Mouse (Mus musculus) c-Kit-positive CD71-positive TER-119-negative erythroid progenitor cells, embryonic 14.5 days (primary cell): ENCODE data around the gene Wscd1.

Experiments
- DNase-seq: peaks from one replicate; pipeline ENCODE4 v3.0.0-alpha.2; 2013; ENCODE audit warnings: low read depth

Gene Wscd1

DNA sequence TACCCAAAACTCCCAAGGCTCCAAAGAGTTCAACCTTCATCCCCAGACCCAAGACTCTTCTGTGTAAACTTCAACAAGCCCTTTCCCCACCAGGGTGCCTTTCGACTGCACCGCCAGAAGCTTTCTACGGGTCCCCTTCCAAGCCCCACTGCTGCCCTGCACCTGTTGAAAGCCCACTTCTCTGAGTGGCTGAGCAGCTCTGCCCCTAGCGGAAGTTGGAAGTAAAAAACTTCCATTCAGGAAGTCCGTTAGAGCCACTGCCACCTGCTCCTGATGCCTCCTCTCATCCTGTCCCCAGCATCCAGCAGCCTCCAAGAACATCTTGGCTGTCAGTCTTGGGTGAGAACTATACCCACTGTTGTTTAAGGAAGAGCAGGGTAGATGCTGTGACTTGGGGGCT lies at the start of gene Wscd1:
Wscd1 (plus strand) TSS at position 250 of the 400 bp plus-strand sequence.
- DNase-seq: no peak

DNA sequence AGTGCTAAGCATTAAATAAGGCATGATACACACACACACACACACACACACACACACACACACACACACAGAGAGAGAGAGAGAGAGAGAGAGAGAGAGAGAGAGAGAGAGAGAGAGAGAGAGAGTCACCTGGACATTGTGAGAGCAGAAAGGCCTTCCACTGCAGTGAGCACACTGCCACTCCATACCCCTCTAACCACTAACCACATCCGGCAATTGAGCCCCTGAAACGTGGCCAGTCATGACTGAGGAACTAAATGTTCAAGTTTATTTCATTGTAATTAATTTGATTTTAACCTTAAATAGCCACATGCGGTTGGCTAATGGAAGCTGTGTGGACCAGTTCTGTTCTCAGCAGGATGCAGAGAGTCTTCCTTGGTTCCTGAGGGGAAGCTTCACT lies 21.7 kb upstream of the Wscd1 start:
- no peak for DNase-seq

- DNase-seq: no peak
These were observed 20.4 kb upstream of the Wscd1 start for GRCm38 (mm10) chr11:71729287-71729686.

DNA sequence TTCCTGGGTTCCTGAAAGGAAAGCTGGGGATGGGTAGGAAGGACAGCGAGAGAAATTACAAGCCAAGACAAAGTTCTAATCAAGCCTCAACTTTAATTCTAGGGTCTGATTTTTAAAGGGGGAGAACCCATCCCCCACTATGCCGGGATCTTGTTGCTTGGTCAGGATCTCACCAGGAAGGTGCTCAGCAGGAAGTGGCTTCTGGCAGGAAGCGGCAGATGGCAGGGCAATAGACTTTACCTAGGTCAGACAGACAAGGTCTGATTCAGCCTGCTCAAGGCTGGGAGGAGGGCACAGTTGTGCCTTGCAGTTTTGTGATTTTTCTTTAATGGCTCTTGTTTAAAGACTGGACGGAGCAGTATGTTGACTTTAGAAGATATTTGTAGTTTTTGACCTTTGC lies 15.9 kb upstream of the Wscd1 start:
- no peak for DNase-seq

- no peak for DNase-seq
These were observed 12.6 kb upstream of the Wscd1 start for GRCm38 (mm10) chr11:71737106-71737505.

- no peak for DNase-seq
These were observed 11.1 kb upstream of the Wscd1 start for GRCm38 (mm10) chr11:71738501-71739045.

- no peak for DNase-seq
These were observed 3.8 kb upstream of the Wscd1 start for GRCm38 (mm10) chr11:71745875-71746274.

DNA sequence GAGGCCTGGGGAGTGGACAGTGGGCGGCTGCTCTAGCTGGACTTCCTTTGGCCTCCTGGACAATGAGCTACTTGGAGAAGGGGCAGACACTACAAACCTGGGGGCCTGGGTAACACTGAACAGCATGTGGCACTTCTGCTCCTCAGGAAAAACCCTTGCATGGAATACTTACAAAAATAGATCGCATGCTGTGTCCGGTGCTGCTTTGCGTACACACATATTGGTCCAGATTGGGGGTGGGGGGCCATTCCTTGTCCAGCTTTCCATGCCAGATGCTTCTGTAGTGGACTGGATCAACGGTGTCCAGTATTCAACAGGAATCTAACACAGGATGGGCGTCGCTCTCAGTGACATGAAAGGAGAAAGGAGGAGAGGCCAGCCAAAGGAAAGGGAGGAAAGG lies 2.0 kb upstream of the Wscd1 start:
- DNase-seq: no peak

- DNase-seq: no peak
These were observed 934 bp downstream of the Wscd1 start for GRCm38 (mm10) chr11:71750534-71751173.

DNA sequence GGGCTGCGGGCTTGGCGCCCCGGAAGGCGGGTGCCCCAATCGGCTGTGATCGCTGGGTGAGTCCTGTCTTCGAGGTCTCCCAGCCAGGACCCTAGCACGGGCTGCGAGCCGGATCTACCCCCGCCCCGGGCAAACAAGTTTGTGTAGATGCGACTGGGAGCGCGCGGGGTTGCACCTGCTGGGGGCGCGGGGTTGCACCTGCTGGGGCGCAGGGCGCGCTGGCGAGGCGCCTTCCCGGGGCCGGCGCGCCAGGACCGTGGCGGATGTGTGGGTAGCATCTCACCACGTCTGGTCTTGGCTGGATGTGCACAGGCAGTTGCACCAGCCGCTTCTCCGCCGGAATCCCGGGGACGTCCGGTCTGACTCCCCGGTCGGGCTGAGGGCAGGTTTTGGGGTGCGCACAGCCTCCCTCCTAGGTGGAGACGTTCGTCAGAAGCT lies 1.5 kb downstream of the Wscd1 start:
- no peak for DNase-seq

DNA sequence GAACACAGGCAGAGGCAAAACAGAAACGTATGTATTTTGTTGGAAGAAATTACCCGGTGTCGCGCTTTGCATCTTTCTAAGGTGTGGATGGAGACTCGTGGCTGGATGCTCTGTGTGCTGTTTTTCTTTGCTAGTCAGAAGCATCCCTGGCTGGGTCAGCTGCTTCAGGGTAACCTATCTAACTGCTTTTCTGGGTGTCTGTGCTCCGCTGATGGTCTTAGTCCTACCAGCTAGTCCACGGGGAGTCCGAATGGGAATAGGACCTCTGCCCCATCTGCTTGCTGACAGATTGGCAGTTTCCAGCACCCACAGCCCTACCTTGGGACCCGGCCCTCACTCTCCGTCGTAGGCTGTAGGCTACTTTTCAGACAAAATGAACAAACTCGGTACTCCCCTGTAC lies 2.0 kb downstream of the Wscd1 start:
- DNase-seq: no peak

GRCm38 (mm10) chr11:71752626-71753025 lies 2.9 kb downstream of the Wscd1 start:
- DNase-seq: no peak

GRCm38 (mm10) chr11:71755115-71755514 lies 5.4 kb downstream of the Wscd1 start:
- DNase-seq: no peak

GRCm38 (mm10) chr11:71756325-71756724 lies 6.6 kb downstream of the Wscd1 start:
- no peak for DNase-seq

DNA sequence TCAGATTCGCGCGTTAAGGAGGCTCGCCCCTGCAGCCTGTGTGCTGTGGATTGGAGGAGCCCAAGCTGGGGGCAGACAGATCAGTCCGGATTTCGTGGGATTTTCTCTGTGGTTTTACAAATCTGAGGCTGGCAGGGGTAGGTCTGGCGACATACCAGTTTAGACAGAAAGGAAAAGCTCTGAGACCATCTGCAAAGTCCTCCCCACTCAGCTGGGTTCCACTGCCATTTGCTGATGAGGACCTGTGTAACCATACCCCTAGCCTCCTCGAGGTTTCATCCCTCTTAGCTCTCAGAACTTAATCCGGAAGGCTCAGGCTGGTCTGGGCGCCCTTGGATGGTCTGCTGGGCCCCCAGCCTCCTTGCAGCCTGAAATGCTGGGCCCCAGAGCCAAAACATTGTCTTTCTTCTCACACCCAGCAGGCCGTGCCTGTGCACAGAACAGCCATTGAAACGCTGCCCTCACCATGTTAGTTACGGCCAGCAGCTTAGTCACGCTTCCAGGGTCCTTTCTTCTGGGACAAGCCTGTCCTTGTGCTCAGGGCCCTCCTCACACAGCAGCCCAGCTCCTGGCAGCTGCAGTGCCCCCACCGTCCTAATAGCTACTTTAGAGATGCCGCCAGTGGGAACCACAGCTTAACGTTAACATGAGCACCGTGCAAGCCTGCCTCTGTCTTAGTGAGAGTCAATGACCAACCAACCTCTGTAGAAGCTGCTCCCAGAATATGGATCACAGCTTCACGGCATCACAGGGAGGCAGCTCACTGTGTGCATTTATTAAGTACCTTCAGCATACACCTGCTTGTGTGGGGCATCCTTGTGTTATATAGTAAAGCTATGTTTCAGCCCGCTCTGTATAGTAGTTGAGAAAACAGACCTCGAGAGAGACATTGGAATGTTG lies 8.7 kb downstream of the Wscd1 start:
- no peak for DNase-seq

DNA sequence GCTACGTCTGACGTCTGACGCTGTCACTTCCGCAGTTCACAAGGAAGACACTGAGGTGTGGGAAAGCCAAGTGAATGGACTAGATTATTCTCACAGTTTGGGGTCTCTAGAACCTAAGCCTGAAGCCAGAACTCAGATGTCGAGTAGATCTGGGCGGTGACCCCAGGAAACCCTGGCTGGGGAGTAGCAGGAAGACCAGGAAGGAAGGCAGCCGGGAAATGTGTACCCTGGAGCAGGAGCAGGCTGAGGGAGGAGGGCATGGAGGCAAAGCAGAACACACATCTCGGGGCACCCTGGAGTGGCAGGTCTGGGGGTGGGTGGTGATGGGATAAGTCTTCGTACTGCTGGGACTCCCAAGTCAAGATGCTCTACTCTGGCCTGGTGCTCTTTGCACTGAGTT lies 11.3 kb downstream of the Wscd1 start:
- DNase-seq: no peak

- no peak for DNase-seq
These were observed 13.4 kb downstream of the Wscd1 start for GRCm38 (mm10) chr11:71763154-71763553.

- no peak for DNase-seq
These were observed 14.0 kb downstream of the Wscd1 start for GRCm38 (mm10) chr11:71763651-71764275.

- DNase-seq: no peak
These were observed 15.0 kb downstream of the Wscd1 start for GRCm38 (mm10) chr11:71764743-71765142.

GRCm38 (mm10) chr11:71765335-71765734 lies 15.6 kb downstream of the Wscd1 start:
- DNase-seq: no peak

GRCm38 (mm10) chr11:71766380-71766779 lies 16.7 kb downstream of the Wscd1 start:
- no peak for DNase-seq

DNA sequence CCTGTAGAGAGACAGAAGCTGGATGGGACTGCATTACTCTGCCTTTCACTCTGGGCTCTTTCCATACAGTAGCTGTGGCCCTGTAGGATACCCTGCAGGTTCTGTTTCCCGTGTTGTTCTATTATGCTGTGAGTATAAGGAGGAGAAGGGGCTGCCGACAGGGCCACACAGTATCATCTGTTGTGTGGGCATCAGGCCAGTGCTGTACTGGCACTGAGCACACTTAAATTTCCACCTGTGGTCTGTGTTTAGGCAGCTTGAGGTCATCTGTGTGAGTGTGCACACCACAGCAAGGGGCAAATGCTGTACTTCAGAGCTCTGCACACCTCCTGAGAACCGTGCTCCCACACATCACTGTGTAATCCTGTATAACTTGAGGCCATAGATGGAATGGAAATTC lies 18.0 kb downstream of the Wscd1 start:
- no peak for DNase-seq

DNA sequence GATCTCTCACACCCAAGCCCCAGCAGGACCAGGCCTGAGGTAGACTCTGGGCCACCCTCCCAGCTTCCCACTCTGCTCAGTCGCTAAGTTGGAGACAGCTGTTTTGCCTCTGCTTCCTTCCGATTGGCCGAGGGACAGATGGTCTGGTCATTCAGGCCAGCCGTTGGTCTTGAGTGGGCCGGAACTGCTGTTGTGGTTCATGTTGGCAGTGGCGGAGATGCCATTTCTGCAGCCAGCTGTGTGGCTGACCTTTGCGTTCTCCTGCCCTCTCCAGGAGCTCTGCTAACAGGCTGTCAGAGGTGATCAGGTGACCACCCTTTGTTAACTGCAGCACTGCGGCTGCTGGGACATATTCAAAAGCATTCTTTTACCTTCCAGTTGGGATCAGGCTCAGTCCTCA lies 20.0 kb downstream of the Wscd1 start:
- no peak for DNase-seq
